Mouse (Mus musculus): ENCODE results near the gene Zkscan16. TPM values are rescaled to one million over a fixed set of nuclear protein-coding genes. Genes with fewer than 3 reads are reported as not detected.

Gene Zkscan16
- total RNA-seq, 2 experiments from 2014 or later: 50.1 to 56.8 TPM

GRCm38 (mm10) chr4:58913336-58914026 lies 29.9 kb upstream of the Zkscan16 start:
- Histone ChIP-seq H3K4me3 (peak overlapping the region; percentile 95), H3K27ac (peak overlapping the region; percentile 98; the same call in 1 of the 2 replicates)
- no peak for DNase-seq (ENCODE audit: extremely low spot score in 1 of 2, low spot score in 2 of 2)
- intact Hi-C loops (cut with DNase I): loop anchor here (2.0 to 10.0 kb wide), 2 partner anchors 89 to 959 kb away; partner anchors contain the start of genes Gm20503 and Txn1
- no peak for TF ChIP-seq CTCF (IDR thresholded peaks at IDR 0.05)

GRCm38 (mm10) chr4:58915081-58915826 lies 28.2 kb upstream of the Zkscan16 start:
- no peak for TF ChIP-seq CTCF (IDR thresholded peaks at IDR 0.05)
- no peak overlapping the region for H3K4me3 ChIP-seq
- intact Hi-C loops (cut with DNase I): loop anchor here (10.0 kb wide), 1 partner anchor 960 kb away; the partner anchor contains the start of gene Txn1
- no peak overlapping the region for H3K27ac ChIP-seq
- DNase-seq (ENCODE audit: extremely low spot score in 1 of 2, low spot score in 2 of 2): no peak

GRCm38 (mm10) chr4:58923933-58924332 lies 19.5 kb upstream of the Zkscan16 start:
- no peak for DNase-seq (ENCODE audit: extremely low spot score in 1 of 2, low spot score in 2 of 2)
- no peak overlapping the region for H3K4me3 ChIP-seq
- intact Hi-C loops (cut with DNase I): no loop called here
- no peak overlapping the region for H3K27ac ChIP-seq
- no peak for TF ChIP-seq CTCF (IDR thresholded peaks at IDR 0.05)

- intact Hi-C loops (cut with DNase I): no loop called here
- no peak overlapping the region for H3K27ac ChIP-seq
- no peak overlapping the region for H3K4me3 ChIP-seq
- no peak for DNase-seq (ENCODE audit: extremely low spot score in 1 of 2, low spot score in 2 of 2)
- no peak; the same call in 1 of the 2 replicates for TF ChIP-seq CTCF (IDR thresholded peaks at IDR 0.05)
Measured at GRCm38 (mm10) chr4:58925664-58926063, 17.8 kb upstream of the Zkscan16 start.

GRCm38 (mm10) chr4:58926120-58926519 lies 17.3 kb upstream of the Zkscan16 start:
- Histone ChIP-seq H3K4me3 (no peak overlapping the region), H3K27ac (no peak overlapping the region)
- intact Hi-C loops (cut with DNase I): no loop called here
- DNase-seq (ENCODE audit: extremely low spot score in 1 of 2, low spot score in 2 of 2): no peak
- no peak for TF ChIP-seq CTCF (IDR thresholded peaks at IDR 0.05)

GRCm38 (mm10) chr4:58927661-58928060 lies 15.8 kb upstream of the Zkscan16 start:
- H3K27ac ChIP-seq: no peak overlapping the region

GRCm38 (mm10) chr4:58932541-58932940 lies 10.9 kb upstream of the Zkscan16 start:
- H3K4me3 ChIP-seq: no peak overlapping the region
- intact Hi-C loops (cut with DNase I): no loop called here
- TF ChIP-seq CTCF (IDR thresholded peaks at IDR 0.05): no peak

More at GRCm38 (mm10) chr4:58927661-58928060, 15.8 kb upstream of the Zkscan16 start:
- H3K4me3 ChIP-seq: no peak overlapping the region
- TF ChIP-seq CTCF (IDR thresholded peaks at IDR 0.05): peak; percentile 34
- intact Hi-C loops (cut with DNase I): no loop called here
- DNase-seq (ENCODE audit: extremely low spot score in 1 of 2, low spot score in 2 of 2): no peak

GRCm38 (mm10) chr4:58934308-58934707 lies 9.1 kb upstream of the Zkscan16 start:
- no peak overlapping the region for H3K27ac ChIP-seq
- intact Hi-C loops (cut with DNase I): no loop called here
- TF ChIP-seq CTCF (IDR thresholded peaks at IDR 0.05): no peak
- no peak overlapping the region for H3K4me3 ChIP-seq
- no peak for DNase-seq (ENCODE audit: extremely low spot score in 1 of 2, low spot score in 2 of 2)

More at GRCm38 (mm10) chr4:58932541-58932940, 10.9 kb upstream of the Zkscan16 start:
- H3K27ac ChIP-seq: no peak overlapping the region
- no peak for DNase-seq (ENCODE audit: extremely low spot score in 1 of 2, low spot score in 2 of 2)

- TF ChIP-seq CTCF (IDR thresholded peaks at IDR 0.05): peak; percentile 48
- intact Hi-C loops (cut with DNase I): no loop called here
- DNase-seq (ENCODE audit: extremely low spot score in 1 of 2, low spot score in 2 of 2): no peak
- H3K27ac ChIP-seq: no peak overlapping the region
- no peak overlapping the region for H3K4me3 ChIP-seq
Measured at GRCm38 (mm10) chr4:58934746-58935476, 8.5 kb upstream of the Zkscan16 start.

- intact Hi-C loops (cut with DNase I): no loop called here
- DNase-seq (ENCODE audit: extremely low spot score in 1 of 2, low spot score in 2 of 2): no peak
- H3K27ac ChIP-seq: no peak overlapping the region
- TF ChIP-seq CTCF (IDR thresholded peaks at IDR 0.05): no peak
- H3K4me3 ChIP-seq: no peak overlapping the region
Measured at GRCm38 (mm10) chr4:58935846-58936245, 7.6 kb upstream of the Zkscan16 start.

- intact Hi-C loops (cut with DNase I): no loop called here
- no peak overlapping the region for H3K4me3 ChIP-seq
- H3K27ac ChIP-seq: no peak overlapping the region
- no peak for TF ChIP-seq CTCF (IDR thresholded peaks at IDR 0.05)
- DNase-seq (ENCODE audit: extremely low spot score in 1 of 2, low spot score in 2 of 2): no peak
Measured at GRCm38 (mm10) chr4:58941638-58942037, 1.8 kb upstream of the Zkscan16 start.

Measured in left cerebral cortex, adult 2 months (tissue).